Mouse (Mus musculus): ENCODE measurements around the gene Igsf8.

GRCm38 (mm10) chr1:172312768-172313561 is 51.5 kb downstream of the Igsf8 start:
- TF ChIP-seq CTCF (IDR thresholded peaks at IDR 0.05; ENCODE audit: control insufficient read depth, insufficient read depth, low read length) (no peak), POLR2A (IDR thresholded peaks at IDR 0.05; ENCODE audit: borderline replicate concordance, control insufficient read depth, low read depth, low read length) (no peak)
